Mouse (Mus musculus): ENCODE measurements at regions not wholly inside any gene's neighbourhood (a gene's known extent, or its start where the extent isn't known, plus 50 kb on each side); places are given as distances from the start of the nearest gene placed in this dataset.

- Histone ChIP-seq H3K9me3 (replicated peaks; ENCODE audit: low read length) (no peaks in the 10 kb centered on the region), H3K36me3 (ENCODE audit: insufficient read depth, low read length) (no peaks in the 10 kb centered on the region), H3K4me3 (replicated peaks; ENCODE audit: low read depth, low read length) (no peak overlapping the region), H3K27me3 (ENCODE audit: insufficient read depth, low read length) (no peaks in the 10 kb centered on the region), H3K27ac (no peak overlapping the region), H3K9ac (ENCODE audit: low read depth, low read length) (no peak overlapping the region), H3K4me1 (replicated peaks; ENCODE audit: insufficient read depth, low read length) (no peaks in the 10 kb centered on the region), H3K4me2 (ENCODE audit: low read length) (no peak overlapping the region)
- ATAC-seq (replicated peaks; ENCODE audit: low FRiP score, low read depth) (no peak), DNase-seq (ENCODE audit: low spot score) (no peak)
- WGBS, result 89% methylated on average over 7 of the region's 7 CpGs
- TF ChIP-seq CTCF (IDR thresholded peaks at IDR 0.05; ENCODE audit: low read depth), result no peak
These were observed 86.5 kb upstream of the Tmtc2 start for GRCm38 (mm10) chr10:105660761-105661160.

- DNase-seq (ENCODE audit: low spot score), result no peak
- H3K36me3 ChIP-seq (ENCODE audit: insufficient read depth, low read length), result no peaks in the 10 kb centered on the region
- ATAC-seq (replicated peaks; ENCODE audit: low FRiP score, low read depth), result no peak
- H3K9me3 ChIP-seq (replicated peaks; ENCODE audit: low read length), result no peaks in the 10 kb centered on the region
- H3K4me3 ChIP-seq (replicated peaks; ENCODE audit: low read depth, low read length), result no peak overlapping the region
- no peaks in the 10 kb centered on the region for H3K4me1 ChIP-seq (replicated peaks; ENCODE audit: insufficient read depth, low read length)
- no peaks in the 10 kb centered on the region for H3K27me3 ChIP-seq (ENCODE audit: insufficient read depth, low read length)
- WGBS, result 49% methylated on average over 2 of the region's 2 CpGs
- H3K27ac ChIP-seq, result no peak overlapping the region
- no peak for TF ChIP-seq CTCF (IDR thresholded peaks at IDR 0.05; ENCODE audit: low read depth)
- no peak overlapping the region for H3K9ac ChIP-seq (ENCODE audit: low read depth, low read length)
- H3K4me2 ChIP-seq (ENCODE audit: low read length), result no peak overlapping the region
These were observed 82.5 kb upstream of the Tmtc2 start for GRCm38 (mm10) chr10:105656788-105657187.

- Histone ChIP-seq H3K4me2 (ENCODE audit: low read length) (no peak overlapping the region), H3K36me3 (ENCODE audit: insufficient read depth, low read length) (no peaks in the 10 kb centered on the region), H3K4me1 (replicated peaks; ENCODE audit: insufficient read depth, low read length) (no peaks in the 10 kb centered on the region), H3K27ac (no peak overlapping the region), H3K9me3 (replicated peaks; ENCODE audit: low read length) (no peaks in the 10 kb centered on the region), H3K4me3 (replicated peaks; ENCODE audit: low read depth, low read length) (no peak overlapping the region), H3K9ac (ENCODE audit: low read depth, low read length) (no peak overlapping the region), H3K27me3 (ENCODE audit: insufficient read depth, low read length) (no peaks in the 10 kb centered on the region)
- ATAC-seq (replicated peaks; ENCODE audit: low FRiP score, low read depth) (no peak), DNase-seq (ENCODE audit: low spot score) (no peak)
- WGBS, result 89% methylated on average over 2 of the region's 2 CpGs
- TF ChIP-seq CTCF (IDR thresholded peaks at IDR 0.05; ENCODE audit: low read depth), result no peak
These were observed 78.2 kb upstream of the Tmtc2 start for GRCm38 (mm10) chr10:105652475-105652874.

- Histone ChIP-seq H3K4me1 (replicated peaks; ENCODE audit: insufficient read depth, low read length) (no peaks in the 10 kb centered on the region), H3K4me2 (ENCODE audit: low read length) (no peak overlapping the region), H3K36me3 (ENCODE audit: insufficient read depth, low read length) (no peaks in the 10 kb centered on the region), H3K27ac (no peak overlapping the region), H3K4me3 (replicated peaks; ENCODE audit: low read depth, low read length) (no peak overlapping the region), H3K9ac (ENCODE audit: low read depth, low read length) (no peak overlapping the region), H3K27me3 (ENCODE audit: insufficient read depth, low read length) (no peaks in the 10 kb centered on the region), H3K9me3 (replicated peaks; ENCODE audit: low read length) (no peaks in the 10 kb centered on the region)
- TF ChIP-seq CTCF (IDR thresholded peaks at IDR 0.05; ENCODE audit: low read depth), result no peak
- WGBS, result 88% methylated on average over 9 of the region's 9 CpGs
- ATAC-seq (replicated peaks; ENCODE audit: low FRiP score, low read depth) (no peak), DNase-seq (ENCODE audit: low spot score) (no peak)
These were observed 64.8 kb upstream of the Tmtc2 start for GRCm38 (mm10) chr10:105639011-105639451.

- H3K4me2 ChIP-seq (ENCODE audit: low read length), result no peak overlapping the region
- DNase-seq (ENCODE audit: low spot score) (peak; percentile 11), ATAC-seq (replicated peaks; ENCODE audit: low FRiP score, low read depth) (no peak)
- H3K27ac ChIP-seq, result no peak overlapping the region
- H3K9ac ChIP-seq (ENCODE audit: low read depth, low read length), result no peak overlapping the region
- H3K9me3 ChIP-seq (replicated peaks; ENCODE audit: low read length), result no peaks in the 10 kb centered on the region
- H3K4me3 ChIP-seq (replicated peaks; ENCODE audit: low read depth, low read length), result no peak overlapping the region
- 60% methylated on average over 10 of the region's 10 CpGs for WGBS
- no peaks in the 10 kb centered on the region for H3K4me1 ChIP-seq (replicated peaks; ENCODE audit: insufficient read depth, low read length)
- no peaks in the 10 kb centered on the region for H3K36me3 ChIP-seq (ENCODE audit: insufficient read depth, low read length)
- no peaks in the 10 kb centered on the region for H3K27me3 ChIP-seq (ENCODE audit: insufficient read depth, low read length)
- no peak for TF ChIP-seq CTCF (IDR thresholded peaks at IDR 0.05; ENCODE audit: low read depth)
These were observed 64.2 kb upstream of the Tmtc2 start for GRCm38 (mm10) chr10:105638500-105638899.

- no peaks in the 10 kb centered on the region for H3K4me1 ChIP-seq (replicated peaks; ENCODE audit: insufficient read depth, low read length)
- H3K4me3 ChIP-seq (replicated peaks; ENCODE audit: low read depth, low read length), result no peak overlapping the region
- no peak for DNase-seq (ENCODE audit: low spot score)
- no peak overlapping the region for H3K9ac ChIP-seq (ENCODE audit: low read depth, low read length)
- H3K36me3 ChIP-seq (ENCODE audit: insufficient read depth, low read length), result no peaks in the 10 kb centered on the region
- H3K27me3 ChIP-seq (ENCODE audit: insufficient read depth, low read length), result no peaks in the 10 kb centered on the region
- TF ChIP-seq CTCF (IDR thresholded peaks at IDR 0.05; ENCODE audit: low read depth), result no peak
- H3K4me2 ChIP-seq (ENCODE audit: low read length), result no peak overlapping the region
- no peaks in the 10 kb centered on the region for H3K9me3 ChIP-seq (replicated peaks; ENCODE audit: low read length)
- 66% methylated on average over 3 of the region's 3 CpGs for WGBS
- no peak overlapping the region for H3K27ac ChIP-seq
- no peak for ATAC-seq (replicated peaks; ENCODE audit: low FRiP score, low read depth)
These were observed 52.6 kb upstream of the Tmtc2 start for GRCm38 (mm10) chr10:105626842-105627241.

- WGBS, result 90% methylated on average over 8 of the region's 8 CpGs
- Histone ChIP-seq H3K4me3 (replicated peaks; ENCODE audit: low read depth, low read length) (no peak overlapping the region), H3K9me3 (replicated peaks; ENCODE audit: low read length) (no peaks in the 10 kb centered on the region), H3K36me3 (ENCODE audit: insufficient read depth, low read length) (no peaks in the 10 kb centered on the region), H3K27ac (no peak overlapping the region), H3K9ac (ENCODE audit: low read depth, low read length) (no peak overlapping the region), H3K4me1 (replicated peaks; ENCODE audit: insufficient read depth, low read length) (no peaks in the 10 kb centered on the region), H3K27me3 (ENCODE audit: insufficient read depth, low read length) (no peaks in the 10 kb centered on the region), H3K4me2 (ENCODE audit: low read length) (no peak overlapping the region)
- no peak for TF ChIP-seq CTCF (IDR thresholded peaks at IDR 0.05; ENCODE audit: low read depth)
- DNase-seq (ENCODE audit: low spot score), result no peak
- no peak for ATAC-seq (replicated peaks; ENCODE audit: low FRiP score, low read depth)
These were observed 51.2 kb upstream of the Tmtc2 start for GRCm38 (mm10) chr10:105625324-105625950.
